Mouse (Mus musculus) CH12.LX (cell line): ENCODE measurements at regions not wholly inside any gene's neighbourhood (a gene's known extent, or its start where the extent isn't known, plus 50 kb on each side); places are given as distances from the start of the nearest gene placed in this dataset.

ENCODE experiments used
- DNase-seq: peaks from one replicate; pipeline ENCODE4 v3.0.0-alpha.2; 2013; ENCODE audit errors: extremely low read depth
- H3K27ac ChIP-seq: 2 replicates; pipeline ENCODE4 v1.5.1; 2012; ENCODE audit warnings: low read depth, mild to moderate bottlenecking, control low read depth, moderate library complexity; ENCODE audit not compliant: insufficient read depth
- H3K27me3 ChIP-seq: replicated peaks from 2 replicates; pipeline ENCODE3; 2012; ENCODE audit warnings: inconsistent platforms
- H3K36me3 ChIP-seq, 2 experiments: replicated peaks in 1 of 2; 2 replicates each; pipeline versions ENCODE3 to v1.6.1; 2012; ENCODE audit warnings: inconsistent platforms in 1 of 2, low read length in 1 of 2, mild to moderate bottlenecking in 1 of 2, mixed read lengths in 1 of 2, moderate library complexity in 1 of 2; ENCODE audit not compliant: control insufficient read depth in 1 of 2, insufficient read depth in 1 of 2
- H3K4me1 ChIP-seq, 2 experiments: 2 replicates each; pipeline ENCODE4 v1.6.1; 2012; ENCODE audit warnings: inconsistent platforms in 1 of 2, moderate library complexity in 1 of 2; ENCODE audit not compliant: insufficient read depth in 2 of 2, control insufficient read depth in 1 of 2
- H3K4me2 ChIP-seq: 2 replicates; pipeline ENCODE4 v1.6.1; 2012; ENCODE audit warnings: low read depth, mild to moderate bottlenecking, control low read depth; ENCODE audit not compliant: poor library complexity, insufficient read depth, severe bottlenecking
- H3K4me3 ChIP-seq, 3 experiments: fragments of 150-350 bp in 1 of 3; sonication (generic) in 1 of 3; replicated peaks in 1 of 3; 2 replicates each; pipeline versions ENCODE3 to v1.5.1; 2011 to 2012; ENCODE audit warnings: low read depth in 2 of 3, low read length in 2 of 3, mild to moderate bottlenecking in 2 of 3, moderate library complexity in 2 of 3, control low read depth in 1 of 3, improper control_type of control experiment in 1 of 3, inconsistent platforms in 1 of 3, mixed read lengths in 1 of 3; ENCODE audit not compliant: poor library complexity in 1 of 3
- H3K79me2 ChIP-seq: replicated peaks from 2 replicates; pipeline ENCODE4 v1.6.1; 2012; ENCODE audit warnings: mild to moderate bottlenecking, moderate library complexity; ENCODE audit not compliant: control insufficient read depth, poor library complexity, insufficient read depth, severe bottlenecking; ENCODE audit errors: extremely low read depth
- H3K9ac ChIP-seq: 2 replicates; pipeline ENCODE4 v1.6.1; 2012; ENCODE audit warnings: low read depth, mild to moderate bottlenecking, control low read depth, moderate library complexity; ENCODE audit not compliant: insufficient read depth
- H3K9me3 ChIP-seq: replicated peaks from 2 replicates; pipeline ENCODE3; 2012; ENCODE audit warnings: low read length, inconsistent platforms, mixed read lengths
- BHLHE40 ChIP-seq: IDR thresholded peaks from 2 replicates; pipeline ENCODE4 v1.6.1; 2011; ENCODE audit warnings: mild to moderate bottlenecking, low read depth, low read length, improper control_type of control experiment
- E2F4 ChIP-seq: IDR thresholded peaks from 2 replicates; pipeline ENCODE4 v1.6.1; 2011; ENCODE audit warnings: low read depth, low read length, improper control_type of control experiment; ENCODE audit not compliant: insufficient replicate concordance
- EP300 ChIP-seq: IDR thresholded peaks from 2 replicates; pipeline ENCODE4 v1.6.1; 2011; ENCODE audit warnings: low read length, improper control_type of control experiment
- GABPA ChIP-seq: IDR thresholded peaks from 2 replicates; pipeline ENCODE4 v1.6.1; 2012; ENCODE audit warnings: low read depth, low read length, improper control_type of control experiment, inconsistent platforms; ENCODE audit not compliant: insufficient replicate concordance
- HCFC1 ChIP-seq: IDR thresholded peaks from 2 replicates; pipeline ENCODE4 v1.6.1; 2012; ENCODE audit warnings: low read depth, mild to moderate bottlenecking, inconsistent platforms, low read length, improper control_type of control experiment
- IRF4 ChIP-seq: IDR thresholded peaks from 2 replicates; pipeline ENCODE4 v1.6.1; 2014; ENCODE audit warnings: low read depth, mild to moderate bottlenecking, inconsistent platforms, low read length, improper control_type of control experiment
- JUN ChIP-seq: IDR thresholded peaks from 2 replicates; pipeline ENCODE4 v1.6.1; 2011; ENCODE audit warnings: low read depth, mild to moderate bottlenecking, low read length, improper control_type of control experiment, moderate library complexity; ENCODE audit not compliant: insufficient read depth
- KAT2A ChIP-seq: IDR thresholded peaks from 2 replicates; pipeline ENCODE4 v1.6.1; 2012; ENCODE audit warnings: low read length, improper control_type of control experiment, inconsistent platforms; ENCODE audit not compliant: insufficient replicate concordance
- MYC ChIP-seq: IDR thresholded peaks from 2 replicates; pipeline ENCODE4 v1.6.1; 2011; ENCODE audit warnings: low read depth, mild to moderate bottlenecking, improper control_type of control experiment, low read length
- POLR2A ChIP-seq: IDR thresholded peaks from 2 replicates; pipeline ENCODE4 v1.6.1; 2011; ENCODE audit warnings: low read depth, mild to moderate bottlenecking, improper control_type of control experiment, low read length
- POLR2AphosphoS2 ChIP-seq: IDR thresholded peaks from 2 replicates; pipeline ENCODE4 v1.6.1; 2011; ENCODE audit warnings: low read depth, low read length, improper control_type of control experiment
- RAD21 ChIP-seq: IDR thresholded peaks from 2 replicates; pipeline ENCODE4 v1.6.1; 2011; ENCODE audit warnings: low read depth, mild to moderate bottlenecking, low read length, improper control_type of control experiment, moderate library complexity
- RCOR1 ChIP-seq: conservative IDR thresholded peaks from 2 replicates; pipeline ENCODE4 v1.6.1; 2012; ENCODE audit warnings: low read depth, mild to moderate bottlenecking, inconsistent platforms, low read length, improper control_type of control experiment
- TBP ChIP-seq: conservative IDR thresholded peaks from 2 replicates; pipeline ENCODE4 v1.6.1; 2011; ENCODE audit warnings: low read depth, low read length, improper control_type of control experiment
- TCF12 ChIP-seq: IDR thresholded peaks from 2 replicates; pipeline ENCODE4 v1.6.1; 2014; ENCODE audit warnings: low read depth, mild to moderate bottlenecking, inconsistent platforms, low read length, improper control_type of control experiment
- USF2 ChIP-seq: conservative IDR thresholded peaks from 2 replicates; pipeline ENCODE4 v1.6.1; 2011; ENCODE audit warnings: low read depth, low read length, improper control_type of control experiment
- ZKSCAN1 ChIP-seq: IDR thresholded peaks from 2 replicates; pipeline ENCODE4 v1.6.1; 2012; ENCODE audit warnings: low read depth, inconsistent platforms, low read length, improper control_type of control experiment, borderline replicate concordance
- ZMIZ1 ChIP-seq: IDR thresholded peaks from 2 replicates; pipeline ENCODE4 v1.6.1; 2012; ENCODE audit warnings: low read depth, mild to moderate bottlenecking, inconsistent platforms, low read length, improper control_type of control experiment
- dilution Hi-C: fragments of 300-500 bp; cut with MboI; formaldehyde crosslinking; loops from 2 replicates; pipeline ENCODE4 v1.14.3; 2020; ENCODE audit warnings: low sequenced_read_pairs; ENCODE audit not compliant: extremely low pct_unique_long_range_greater_than_20kb, extremely low pct_ligation_motif_present
- in situ Hi-C: fragments of 300-500 bp; cut with MboI; formaldehyde crosslinking; loops from 3 replicates; pipeline ENCODE4 v1.14.3; 2019; ENCODE audit warnings: low sequenced_read_pairs, low pct_ligation_motif_present, low pct_unique_long_range_greater_than_20kb, mixed read lengths

- no peak for TF ChIP-seq POLR2A
- TF ChIP-seq KAT2A = no peak
- no peak for TF ChIP-seq JUN
- no peak for TF ChIP-seq MYC
- TF ChIP-seq BHLHE40 = no peak
- no peak for TF ChIP-seq E2F4
- TF ChIP-seq HCFC1 = no peak
- TF ChIP-seq ZMIZ1 = no peak
- no peak for TF ChIP-seq GABPA
- TF ChIP-seq POLR2AphosphoS2 = no peak
- no peak for DNase-seq
- dilution Hi-C loops = no loop called here
These were observed 588.5 kb upstream of the Atp2b1 start for GRCm38 (mm10) chr10:98325720-98326119.

GRCm38 (mm10) chr10:98332682-98333081 lies 581.5 kb upstream of the Atp2b1 start:
- Histone ChIP-seq H3K4me2 (no peak overlapping the region), H3K9me3 (no peaks in the 10 kb centered on the region), H3K27ac (no peak overlapping the region), H3K4me3 (no peak overlapping the region), H3K36me3 (no peaks in the 10 kb centered on the region), H3K27me3 (no peaks in the 10 kb centered on the region), H3K9ac (no peak overlapping the region), H3K79me2 (no peaks in the 10 kb centered on the region), H3K4me1 (no peaks in the 10 kb centered on the region)
- dilution Hi-C loops = no loop called here
- in situ Hi-C loops = no loop called here
- TF ChIP-seq IRF4 (no peak), TCF12 (no peak), E2F4 (no peak), ZMIZ1 (no peak), RCOR1 (no peak), TBP (no peak), EP300 (no peak), RAD21 (no peak), MYC (no peak), USF2 (no peak), ZKSCAN1 (no peak)
- DNase-seq = no peak

More at GRCm38 (mm10) chr10:98325720-98326119, 588.5 kb upstream of the Atp2b1 start:
- H3K4me3 ChIP-seq = no peak overlapping the region
- no peaks in the 10 kb centered on the region for H3K4me1 ChIP-seq
- no peaks in the 10 kb centered on the region for H3K9me3 ChIP-seq
- in situ Hi-C loops = no loop called here
- no peak overlapping the region for H3K4me2 ChIP-seq
- no peak overlapping the region for H3K27ac ChIP-seq
- no peaks in the 10 kb centered on the region for H3K79me2 ChIP-seq
- no peaks in the 10 kb centered on the region for H3K27me3 ChIP-seq
- no peaks in the 10 kb centered on the region for H3K36me3 ChIP-seq
- H3K9ac ChIP-seq = no peak overlapping the region
